Mouse (Mus musculus) thymus, adult 2 months (tissue): ENCODE measurements around the gene Cass4. TPM values are rescaled to one million over a fixed set of nuclear protein-coding genes. Genes with fewer than 3 reads are reported as not detected.
A peak's percentile ranks its signal among the peaks of the same experiment; 100 is the strongest.

Source experiments
- DNase-seq: peaks from one replicate; pipeline ENCODE4 v3.0.0; 2021
- H3K27ac ChIP-seq: fragments of 200-500 bp; 2 replicates; pipeline ENCODE4 v1.5.1; 2012; ENCODE audit warnings: low read length, control low read depth; ENCODE audit not compliant: control insufficient read depth, insufficient read depth
- H3K27me3 ChIP-seq: fragments of 200-500 bp; 2 replicates; pipeline ENCODE4 v1.6.1; 2012; ENCODE audit warnings: mild to moderate bottlenecking, low read length, moderate library complexity, mixed read lengths; ENCODE audit not compliant: control insufficient read depth, insufficient read depth
- H3K36me3 ChIP-seq: fragments of 200-500 bp; 2 replicates; pipeline ENCODE4 v1.6.1; 2012; ENCODE audit warnings: mild to moderate bottlenecking, low read length, moderate library complexity; ENCODE audit not compliant: control insufficient read depth, insufficient read depth
- H3K4me1 ChIP-seq: fragments of 200-500 bp; replicated peaks from 2 replicates; pipeline ENCODE4 v1.6.1; 2012; ENCODE audit warnings: low read length; ENCODE audit not compliant: control insufficient read depth, insufficient read depth
- H3K4me3 ChIP-seq: fragments of 200-500 bp; 2 replicates; pipeline ENCODE4 v1.5.1; 2012; ENCODE audit warnings: mild to moderate bottlenecking, low read length, control low read depth, moderate library complexity; ENCODE audit not compliant: control insufficient read depth, insufficient read depth
- CTCF ChIP-seq: fragments of 200-500 bp; IDR thresholded peaks from 2 replicates; pipeline ENCODE4 v1.5.1; 2012; ENCODE audit warnings: mild to moderate bottlenecking, control low read depth, low read length, moderate library complexity, borderline replicate concordance; ENCODE audit not compliant: control insufficient read depth, poor library complexity, insufficient read depth; ENCODE audit errors: extremely low read depth
- POLR2A ChIP-seq: fragments of 200-500 bp; IDR thresholded peaks from 2 replicates; pipeline ENCODE4 v1.6.1; 2012; ENCODE audit warnings: mild to moderate bottlenecking, low read length, control low read depth, moderate library complexity; ENCODE audit not compliant: control insufficient read depth, poor library complexity, insufficient read depth; ENCODE audit errors: extremely low read depth
- WGBS: fragments of 180-500 bp; shearing (Covaris S2); methylation state at CpG from one replicate; pipeline ENCODE4 v1.1.7; 2018; 5-methylcytosine and 5-hydroxymethylcytosine counted together
- polyA plus RNA-seq: library from polyadenylated mRNA; depleted of rRNA; stranded (reverse); fragments of >200 nt; gene quantifications from 2 replicates; pipeline ENCODE4 v1.2.3, GENCODE M21; 2012

The Cass4 gene
- polyA plus RNA-seq, 1 experiment: 2.2 TPM

GRCm38 (mm10) chr2:172458496-172458895 is 64.9 kb downstream of the Cass4 start, which contains the start of gene Gcnt7:
TSS of gene Gcnt7 (minus strand) at chr2:172458596.
- no peak for DNase-seq
- Histone ChIP-seq H3K4me1 (peaks cover 21% of the 10 kb centered on the region), H3K36me3 (peaks cover 25% of the 10 kb centered on the region), H3K4me3 (no peak within 1 kb of the TSS), H3K27ac (peak within 1 kb of the TSS; percentile 71), H3K27me3 (no peaks in the 10 kb centered on the region)
- WGBS: 71% methylated on average over 11 of the region's 11 CpGs
- TF ChIP-seq CTCF (no peak), POLR2A (no peak)

- Histone ChIP-seq H3K27me3 (no peaks in the 10 kb centered on the region), H3K4me1 (peaks cover 21% of the 10 kb centered on the region), H3K4me3 (no peak overlapping the region), H3K36me3 (peaks cover 36% of the 10 kb centered on the region), H3K27ac (no peak overlapping the region)
- DNase-seq: no peak
- 89% methylated on average over 2 of the region's 2 CpGs for WGBS
- no peak for TF ChIP-seq CTCF
- TF ChIP-seq POLR2A: no peak
Measured at GRCm38 (mm10) chr2:172460647-172461046, 67.1 kb downstream of the Cass4 start.

GRCm38 (mm10) chr2:172462813-172463212 is 69.2 kb downstream of the Cass4 start:
- TF ChIP-seq POLR2A (no peak), CTCF (no peak)

GRCm38 (mm10) chr2:172466427-172467132 is 73.0 kb downstream of the Cass4 start:
- WGBS: 93% methylated on average over 11 of the region's 11 CpGs
- Histone ChIP-seq H3K4me3 (no peak overlapping the region), H3K27me3 (no peaks in the 10 kb centered on the region), H3K4me1 (no peaks in the 10 kb centered on the region), H3K27ac (no peak overlapping the region), H3K36me3 (peaks cover 66% of the 10 kb centered on the region)
- no peak for DNase-seq
- no peak for TF ChIP-seq POLR2A
- TF ChIP-seq CTCF: no peak

More at GRCm38 (mm10) chr2:172462813-172463212, 69.2 kb downstream of the Cass4 start:
- Histone ChIP-seq H3K27me3 (no peaks in the 10 kb centered on the region), H3K4me3 (no peak overlapping the region), H3K36me3 (peaks cover 51% of the 10 kb centered on the region), H3K4me1 (peaks cover 10% of the 10 kb centered on the region), H3K27ac (no peak overlapping the region)
- DNase-seq: no peak
- WGBS: 98% methylated on average over 4 of the region's 4 CpGs

- no peaks in the 10 kb centered on the region for H3K4me1 ChIP-seq
- no peaks in the 10 kb centered on the region for H3K27me3 ChIP-seq
- no peak overlapping the region for H3K27ac ChIP-seq
- TF ChIP-seq POLR2A (no peak), CTCF (no peak)
- 96% methylated on average over 5 of the region's 5 CpGs for WGBS
- H3K4me3 ChIP-seq: no peak overlapping the region
- peaks cover 66% of the 10 kb centered on the region for H3K36me3 ChIP-seq
- no peak for DNase-seq
Measured at GRCm38 (mm10) chr2:172467206-172467605, 73.6 kb downstream of the Cass4 start.

- DNase-seq: no peak
- Histone ChIP-seq H3K27me3 (no peaks in the 10 kb centered on the region), H3K4me3 (no peak overlapping the region), H3K36me3 (peaks cover 56% of the 10 kb centered on the region), H3K27ac (no peak overlapping the region), H3K4me1 (no peaks in the 10 kb centered on the region)
- WGBS: 97% methylated on average over 11 of the region's 11 CpGs
- TF ChIP-seq POLR2A: no peak
- TF ChIP-seq CTCF: no peak
Measured at GRCm38 (mm10) chr2:172468346-172468819, 74.8 kb downstream of the Cass4 start.
